Mouse (Mus musculus): ENCODE results near the gene Prcc.

DNA sequence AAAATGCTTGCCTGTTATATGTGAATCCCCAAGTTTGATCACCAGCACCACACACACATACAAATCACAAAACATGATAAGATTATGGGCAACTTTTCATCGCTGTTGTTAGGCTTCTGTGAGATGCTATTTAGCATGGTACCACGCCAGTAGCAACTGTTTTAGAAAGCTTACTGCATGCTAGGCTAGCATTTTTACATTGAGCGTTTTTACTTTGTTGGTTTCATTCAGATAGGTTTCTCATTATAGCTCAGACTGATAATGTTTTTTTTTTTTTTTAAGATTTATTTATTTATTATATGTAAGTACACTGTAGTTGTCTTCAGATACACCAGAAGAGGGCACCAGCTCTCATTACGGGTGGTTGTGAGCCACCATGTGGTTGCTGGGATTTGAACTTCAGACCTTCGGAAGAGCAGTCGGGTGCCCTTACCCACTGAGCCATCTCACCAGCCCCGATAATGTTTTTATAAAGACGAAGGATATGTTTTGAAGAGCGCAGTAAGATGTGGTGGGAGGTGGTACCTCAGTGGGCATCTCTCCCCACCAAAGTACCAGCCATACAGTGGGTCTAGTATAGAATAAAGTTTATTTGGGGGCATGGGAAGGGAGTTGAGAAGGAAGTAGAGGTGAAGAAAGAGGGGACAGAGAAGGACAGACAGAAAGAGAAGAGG lies 35.0 kb upstream of the Prcc start:
- TF ChIP-seq CTCF (IDR thresholded peaks at IDR 0.05; ENCODE audit: control insufficient read depth, insufficient read depth, low read length) (no peak), POLR2A (IDR thresholded peaks at IDR 0.05; ENCODE audit: borderline replicate concordance, control insufficient read depth, low read depth, low read length) (no peak)

Measured in bone marrow, adult 2 months (tissue).